Mouse (Mus musculus) hindbrain, embryonic 13.5 days (tissue): ENCODE results near the gene Wdr31. TPM values are rescaled to one million over a fixed set of nuclear protein-coding genes. Genes with fewer than 3 reads are reported as not detected.
A peak's percentile ranks its signal among the peaks of the same experiment; 100 is the strongest.

Experiments used
- ATAC-seq: fragments of 200-750 bp; cut with Nextera tagmentation; 2 replicates; pipeline ENCODE4 v1.8.0; 2017; ENCODE audit warnings: moderate TSS enrichment; ENCODE audit not compliant: low FRiP score
- H3K27ac ChIP-seq: fragments of 300-500 bp; sonication (generic); 2 replicates; pipeline ENCODE4 v1.5.1; 2015; ENCODE audit warnings: inconsistent platforms, mild to moderate bottlenecking, moderate library complexity
- H3K27me3 ChIP-seq: fragments of 300-500 bp; sonication (generic); 2 replicates; pipeline ENCODE4 v1.6.1; 2015; ENCODE audit warnings: mild to moderate bottlenecking, inconsistent platforms
- H3K36me3 ChIP-seq: fragments of 300-500 bp; sonication (generic); 2 replicates; pipeline ENCODE4 v1.6.1; 2015; ENCODE audit warnings: mild to moderate bottlenecking, inconsistent platforms
- H3K4me1 ChIP-seq: fragments of 300-500 bp; sonication (generic); replicated peaks from 2 replicates; pipeline ENCODE4 v1.6.1; 2015; ENCODE audit warnings: inconsistent platforms
- H3K4me2 ChIP-seq: fragments of 300-500 bp; sonication (generic); 2 replicates; pipeline ENCODE4 v1.6.1; 2015; ENCODE audit warnings: inconsistent platforms, mild to moderate bottlenecking, moderate library complexity
- H3K4me3 ChIP-seq: fragments of 300-500 bp; sonication (generic); 2 replicates; pipeline ENCODE4 v1.5.1; 2015; ENCODE audit warnings: mild to moderate bottlenecking, inconsistent platforms
- H3K9ac ChIP-seq: fragments of 300-500 bp; sonication (generic); 2 replicates; pipeline ENCODE4 v1.6.1; 2015; ENCODE audit warnings: mild to moderate bottlenecking, inconsistent platforms
- H3K9me3 ChIP-seq: fragments of 300-500 bp; sonication (generic); 2 replicates; pipeline ENCODE4 v1.6.1; 2016; ENCODE audit warnings: inconsistent platforms
- WGBS: fragments of 180-500 bp; shearing (Covaris S2); methylation state at CpG from one replicate; pipeline ENCODE4 v1.1.7; 2015; 5-methylcytosine and 5-hydroxymethylcytosine counted together
- polyA plus RNA-seq: library from polyadenylated mRNA; unstranded; fragments of >200 nt; fragmentation: Nextera tagmentation; extraction: Ambion mirVana; gene quantifications from 2 replicates; pipeline ENCODE4 v1.2.1, GENCODE M21; 2015

Gene Wdr31
- 8.8 and 9.0 TPM in 2 replicates for polyA plus RNA-seq

DNA sequence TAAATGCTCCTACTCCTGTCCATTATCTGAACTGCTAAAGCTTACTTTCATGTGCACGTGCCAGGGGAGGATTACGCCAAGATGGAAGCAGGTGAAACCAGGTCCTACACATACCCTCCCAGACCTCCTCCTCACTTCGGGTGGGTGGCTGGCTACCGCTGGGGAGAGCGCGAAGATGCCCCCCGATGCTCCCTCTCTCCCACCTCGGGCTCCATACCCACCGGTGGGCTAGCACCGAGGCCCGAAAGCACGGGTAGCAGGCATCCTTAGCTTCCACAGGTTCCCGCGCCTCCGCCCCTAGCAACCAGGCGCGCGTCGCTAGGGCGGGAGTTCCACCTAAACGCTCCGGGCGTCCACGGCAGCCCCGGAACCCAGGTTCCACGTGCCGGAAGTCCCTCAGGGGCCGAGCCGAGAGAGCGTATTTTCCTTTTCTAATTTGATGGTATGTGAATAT lies at the start of gene Wdr31:
Wdr31 (minus strand) TSS at position 299 of the 454 bp plus-strand sequence.
- peaks cover 6% of the 10 kb centered on the region for H3K4me1 ChIP-seq
- no peaks in the 10 kb centered on the region for H3K36me3 ChIP-seq
- no peak within 1 kb of the TSS for H3K27ac ChIP-seq
- peak; percentile 94 for ATAC-seq
- H3K27me3 ChIP-seq: 0 out of 2 replicates have a peak, but pooled peaks cover 8% of the 10 kb centered on the region
- H3K9me3 ChIP-seq: no peaks in the 10 kb centered on the region; the same call in 1 of the 2 replicates
- H3K4me2 ChIP-seq: peak within 1 kb of the TSS; percentile 70
- H3K4me3 ChIP-seq: peak within 1 kb of the TSS; percentile 60
- peak within 1 kb of the TSS; percentile 74 for H3K9ac ChIP-seq
- under 1% methylated on average over 30 of the region's 30 CpGs for WGBS

- no peaks in the 10 kb centered on the region for H3K27me3 ChIP-seq
- H3K9ac ChIP-seq: peak within 1 kb of the TSS; percentile 87
- H3K27ac ChIP-seq: peak within 1 kb of the TSS; percentile 86
- H3K4me3 ChIP-seq: peak within 1 kb of the TSS; percentile 78
- no peaks in the 10 kb centered on the region for H3K9me3 ChIP-seq
- H3K36me3 ChIP-seq: no peaks in the 10 kb centered on the region
- peaks cover 41% of the 10 kb centered on the region for H3K4me1 ChIP-seq
- peak; percentile 88 for ATAC-seq
- peak within 1 kb of the TSS; percentile 64 for H3K4me2 ChIP-seq
- whole genome bisulfite sequencing: under 1% methylated on average over 37 of the region's 37 CpGs
These were observed 49.1 kb upstream of the Wdr31 start, which contains the start of gene Alad for GRCm38 (mm10) chr4:62519849-62520233. TSS of gene Alad (minus strand) at chr4:62519918.

DNA sequence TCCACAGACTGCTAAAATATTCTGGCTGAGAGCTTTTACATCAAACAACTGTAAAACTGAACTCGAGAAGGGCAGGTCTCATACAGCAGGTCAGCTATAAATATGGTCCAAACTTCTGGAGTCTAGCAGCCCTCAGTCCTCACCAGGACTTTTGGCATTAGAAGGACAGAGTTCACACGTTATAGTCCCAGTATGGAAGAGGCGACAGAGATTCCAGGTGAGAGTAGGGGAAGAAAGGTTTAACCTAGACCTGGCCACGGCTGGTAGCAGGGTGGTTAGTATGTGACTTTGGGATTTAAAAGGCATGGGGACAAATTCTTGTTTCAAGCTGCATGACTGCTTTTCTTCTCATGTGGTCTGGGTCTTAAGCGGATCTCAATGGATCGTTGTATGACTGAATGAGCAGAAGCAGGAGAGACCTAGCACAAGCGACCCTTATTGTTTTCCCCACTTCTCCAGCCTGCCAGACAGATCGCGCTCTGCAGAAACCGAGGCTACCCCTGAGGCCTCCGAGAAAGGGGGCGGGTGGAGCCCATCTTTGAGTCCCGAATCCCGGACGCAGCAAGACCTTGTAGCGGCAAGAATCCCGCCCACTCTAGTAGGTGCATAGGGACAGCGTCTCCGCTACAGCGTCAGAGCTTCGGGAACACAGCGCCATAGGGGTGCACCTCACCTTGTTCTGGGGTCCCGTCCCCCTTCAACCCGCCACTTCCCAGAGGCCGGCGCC lies 48.6 kb upstream of the Wdr31 start:
- H3K27me3 ChIP-seq: no peaks in the 10 kb centered on the region
- no peaks in the 10 kb centered on the region for H3K9me3 ChIP-seq
- peak overlapping the region; percentile 86 for H3K27ac ChIP-seq
- peak overlapping the region; percentile 78 for H3K4me3 ChIP-seq
- peak overlapping the region; percentile 87 for H3K9ac ChIP-seq
- peak overlapping the region; percentile 64 for H3K4me2 ChIP-seq
- peak; percentile 79 for ATAC-seq
- peaks cover 38% of the 10 kb centered on the region for H3K4me1 ChIP-seq
- WGBS: 2% methylated on average over 26 of the region's 26 CpGs
- H3K36me3 ChIP-seq: no peaks in the 10 kb centered on the region

DNA sequence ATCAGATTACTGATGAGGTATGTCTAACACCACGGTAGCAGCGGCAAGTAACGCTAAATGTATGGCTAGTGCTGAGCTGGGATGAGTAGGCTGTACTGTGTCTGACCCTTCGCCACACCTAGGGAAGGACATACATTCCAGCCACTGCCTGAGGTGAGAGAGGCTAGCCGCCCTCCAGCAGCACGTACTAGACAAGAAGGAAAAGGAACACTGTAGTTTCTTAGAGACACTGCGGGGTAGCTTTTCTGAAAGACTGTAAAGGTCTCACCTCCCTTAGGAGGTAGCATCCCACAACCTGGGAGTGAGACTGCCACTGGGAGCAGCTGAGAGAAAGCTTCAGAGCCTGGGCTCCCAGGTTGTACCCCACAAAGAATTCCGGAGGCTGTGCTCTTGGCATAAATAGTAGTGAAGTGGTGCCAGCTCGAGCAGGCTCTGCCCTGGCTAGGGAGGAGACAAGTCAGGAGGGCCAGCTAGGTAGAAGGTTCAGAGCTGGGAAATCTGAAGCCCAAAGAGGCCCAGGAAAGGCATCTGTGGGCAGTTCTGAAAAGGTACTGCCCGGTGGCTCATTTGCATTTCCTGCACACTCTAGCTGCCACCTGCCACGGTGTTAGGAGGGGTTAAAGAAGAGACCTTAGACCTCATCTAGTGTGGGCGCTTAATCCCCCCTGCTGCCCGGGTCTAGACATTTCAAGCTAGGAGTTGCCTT lies 47.9 kb upstream of the Wdr31 start:
- 57% methylated on average over 13 of the region's 13 CpGs for WGBS
- peak overlapping the region; percentile 87 for H3K9ac ChIP-seq
- H3K4me2 ChIP-seq: peak overlapping the region; percentile 64
- peaks cover 5% of the 10 kb centered on the region for H3K36me3 ChIP-seq
- peak overlapping the region; percentile 78 for H3K4me3 ChIP-seq
- no peaks in the 10 kb centered on the region for H3K9me3 ChIP-seq
- no peak; the same call in 1 of the 2 replicates for ATAC-seq
- peak overlapping the region; percentile 86; the same call in 1 of the 2 replicates for H3K27ac ChIP-seq
- no peaks in the 10 kb centered on the region for H3K27me3 ChIP-seq
- peaks cover 31% of the 10 kb centered on the region for H3K4me1 ChIP-seq

- 87% methylated on average over 10 of the region's 10 CpGs for WGBS
- no peak overlapping the region for H3K9ac ChIP-seq
- H3K4me1 ChIP-seq: peaks cover 31% of the 10 kb centered on the region
These were observed 47.1 kb upstream of the Wdr31 start for GRCm38 (mm10) chr4:62517538-62518415.

DNA sequence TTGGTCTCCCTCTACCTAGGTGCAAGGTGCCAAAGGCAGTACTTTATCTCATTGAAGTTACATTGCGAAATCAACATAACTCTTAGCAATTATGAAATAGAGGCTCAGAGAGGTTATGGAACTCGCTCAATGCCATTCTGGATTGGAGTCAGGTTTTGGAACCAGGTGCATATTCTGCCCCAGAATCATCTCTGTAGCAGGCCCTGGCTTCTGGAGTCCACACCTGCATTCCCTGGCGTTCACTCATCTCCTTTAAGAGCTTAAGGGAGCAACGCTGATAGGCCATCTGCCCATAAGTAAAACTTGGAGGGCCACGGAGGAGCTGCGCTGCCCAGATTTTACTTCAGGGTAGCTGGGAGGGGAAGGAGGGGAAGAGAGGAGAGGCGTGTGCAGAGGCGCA lies 46.4 kb upstream of the Wdr31 start:
- Histone ChIP-seq H3K9me3 (no peaks in the 10 kb centered on the region), H3K36me3 (peaks cover 20% of the 10 kb centered on the region), H3K4me2 (no peak overlapping the region), H3K9ac (peak overlapping the region; percentile 39; the same call in 1 of the 2 replicates), H3K27me3 (no peaks in the 10 kb centered on the region), H3K27ac (no peak overlapping the region), H3K4me3 (no peak overlapping the region), H3K4me1 (peaks cover 31% of the 10 kb centered on the region)
- 94% methylated on average over 8 of the region's 8 CpGs for WGBS
- no peak for ATAC-seq

More at GRCm38 (mm10) chr4:62517538-62518415, 47.1 kb upstream of the Wdr31 start:
- no peak overlapping the region for H3K27ac ChIP-seq
- no peak overlapping the region for H3K4me2 ChIP-seq
- ATAC-seq: no peak
- H3K4me3 ChIP-seq: no peak overlapping the region; the same call in 1 of the 2 replicates
- H3K9me3 ChIP-seq: no peaks in the 10 kb centered on the region
- H3K27me3 ChIP-seq: no peaks in the 10 kb centered on the region
- peaks cover 13% of the 10 kb centered on the region for H3K36me3 ChIP-seq

- 91% methylated on average over 1 of the region's 1 CpGs for WGBS
- Histone ChIP-seq H3K36me3 (peaks cover 25% of the 10 kb centered on the region), H3K9ac (peak overlapping the region; percentile 39; the same call in 1 of the 2 replicates), H3K4me1 (peaks cover 31% of the 10 kb centered on the region), H3K27me3 (no peaks in the 10 kb centered on the region), H3K4me2 (no peak overlapping the region), H3K4me3 (no peak overlapping the region), H3K9me3 (no peaks in the 10 kb centered on the region), H3K27ac (peak overlapping the region; percentile 62)
- no peak for ATAC-seq
These were observed 45.9 kb upstream of the Wdr31 start for GRCm38 (mm10) chr4:62516579-62516978.

DNA sequence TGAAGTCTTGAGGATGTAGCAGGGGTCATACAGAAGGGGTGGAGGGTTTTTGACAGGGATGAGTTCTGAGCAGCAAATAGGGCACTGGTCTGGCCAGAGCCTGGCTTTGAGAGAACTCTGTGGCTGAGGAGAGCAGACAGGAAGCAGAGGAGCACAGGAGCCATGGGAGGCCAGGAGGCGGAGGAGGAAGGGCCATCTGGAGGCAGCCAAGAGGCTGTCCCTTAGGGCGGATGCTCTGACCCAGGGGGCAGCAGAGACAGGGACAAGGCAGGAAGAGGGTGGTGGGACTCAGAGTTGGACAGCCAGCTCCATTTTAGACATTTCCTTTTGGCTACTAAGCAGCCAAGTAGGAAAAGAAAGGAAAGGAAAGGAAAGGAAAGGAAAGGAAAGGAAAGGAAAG lies 45.4 kb upstream of the Wdr31 start:
- 34% methylated on average over 2 of the region's 2 CpGs for WGBS
- Histone ChIP-seq H3K27ac (no peak overlapping the region), H3K4me3 (no peak overlapping the region), H3K36me3 (peaks cover 30% of the 10 kb centered on the region), H3K9ac (peak overlapping the region; percentile 39), H3K4me2 (no peak overlapping the region), H3K27me3 (no peaks in the 10 kb centered on the region), H3K9me3 (no peaks in the 10 kb centered on the region), H3K4me1 (peaks cover 31% of the 10 kb centered on the region)
- ATAC-seq: no peak

GRCm38 (mm10) chr4:62515490-62515889 lies 44.8 kb upstream of the Wdr31 start:
- Histone ChIP-seq H3K9ac (peak overlapping the region; percentile 39; the same call in 1 of the 2 replicates), H3K27me3 (no peaks in the 10 kb centered on the region), H3K4me3 (no peak overlapping the region), H3K4me1 (peaks cover 29% of the 10 kb centered on the region), H3K36me3 (peaks cover 36% of the 10 kb centered on the region), H3K27ac (no peak overlapping the region), H3K9me3 (no peaks in the 10 kb centered on the region), H3K4me2 (no peak overlapping the region)
- ATAC-seq: no peak
- WGBS: 85% methylated on average over 3 of the region's 3 CpGs

- peaks cover 41% of the 10 kb centered on the region for H3K36me3 ChIP-seq
- no peak for ATAC-seq
- H3K4me1 ChIP-seq: peaks cover 28% of the 10 kb centered on the region
- no peaks in the 10 kb centered on the region for H3K27me3 ChIP-seq
- no peak overlapping the region for H3K27ac ChIP-seq
- no peak overlapping the region for H3K9ac ChIP-seq
- no peak overlapping the region for H3K4me3 ChIP-seq
- no peak overlapping the region for H3K4me2 ChIP-seq
- no peaks in the 10 kb centered on the region for H3K9me3 ChIP-seq
- WGBS: 86% methylated on average over 7 of the region's 7 CpGs
These were observed 44.3 kb upstream of the Wdr31 start for GRCm38 (mm10) chr4:62514995-62515394.

GRCm38 (mm10) chr4:62513998-62514506 lies 43.4 kb upstream of the Wdr31 start:
- Histone ChIP-seq H3K4me3 (no peak overlapping the region), H3K27me3 (no peaks in the 10 kb centered on the region), H3K9ac (0 out of 2 replicates have a peak overlapping the region, but pooled peaks have one; percentile 2), H3K4me2 (no peak overlapping the region), H3K36me3 (peaks cover 50% of the 10 kb centered on the region), H3K4me1 (peaks cover 25% of the 10 kb centered on the region), H3K27ac (no peak overlapping the region), H3K9me3 (no peaks in the 10 kb centered on the region)
- ATAC-seq: no peak
- 46% methylated on average over 11 of the region's 11 CpGs for WGBS
